Mouse (Mus musculus): Measurements from ENCODE around the gene Rpl13a. TPM values are rescaled to one million over a fixed set of nuclear protein-coding genes. Genes with fewer than 3 reads are reported as not detected.
"Not testable (repeated sequence)": the region's sequence is repeated elsewhere in the genome, so short reads cannot be mapped to it uniquely, and the experiment has no call there.

Rpl13a gene
- polyA plus RNA-seq, 1 experiment from 2014 or later, result 1,305 TPM

GRCm38 (mm10) chr7:45105491-45105890 lies 23.1 kb downstream of the Rpl13a start:
- Histone ChIP-seq H3K4me2 (replicated peaks) (no peak overlapping the region), H3K4me1 (peaks cover 24% of the 10 kb centered on the region), H3K36me3 (no peaks in the 10 kb centered on the region), H3K4me3 (no peak overlapping the region), H3K9me3 (no peaks in the 10 kb centered on the region), H3K9ac (no peak overlapping the region), H3K27me3 (no peaks in the 10 kb centered on the region), H3K27ac (no peak overlapping the region)
- no peak for ATAC-seq (ENCODE audit: low FRiP score, low read depth)
- 69% methylated on average over 8 of the region's 8 CpGs for WGBS

DNA sequence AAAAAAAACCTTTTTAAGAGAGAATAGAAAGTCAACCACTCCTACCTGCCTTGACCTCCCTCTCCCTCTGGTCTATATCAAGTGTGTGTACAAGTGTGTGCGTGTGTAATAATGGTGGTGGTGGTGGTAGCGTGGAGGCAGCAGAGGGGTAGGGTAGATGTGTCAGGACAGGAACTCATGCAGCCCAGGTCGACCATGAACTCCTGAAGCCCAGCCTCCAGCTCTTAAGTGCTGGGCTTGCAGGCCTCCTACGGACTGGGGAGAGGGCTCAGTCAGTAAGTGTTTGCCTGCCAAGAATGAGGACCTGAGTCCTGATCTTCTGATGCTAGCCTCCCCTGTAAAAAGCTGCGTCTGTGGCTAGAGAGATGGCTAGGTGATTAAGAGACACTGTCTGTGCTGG lies 23.6 kb downstream of the Rpl13a start:
- no peaks in the 10 kb centered on the region for H3K36me3 ChIP-seq
- no peaks in the 10 kb centered on the region for H3K27me3 ChIP-seq
- no peak overlapping the region for H3K27ac ChIP-seq
- ATAC-seq (ENCODE audit: low FRiP score, low read depth), result no peak
- 71% methylated on average over 5 of the region's 5 CpGs for WGBS
- H3K9ac ChIP-seq, result no peak overlapping the region
- H3K9me3 ChIP-seq, result no peaks in the 10 kb centered on the region
- H3K4me2 ChIP-seq (replicated peaks), result no peak overlapping the region
- H3K4me3 ChIP-seq, result no peak overlapping the region
- peaks cover 24% of the 10 kb centered on the region for H3K4me1 ChIP-seq

DNA sequence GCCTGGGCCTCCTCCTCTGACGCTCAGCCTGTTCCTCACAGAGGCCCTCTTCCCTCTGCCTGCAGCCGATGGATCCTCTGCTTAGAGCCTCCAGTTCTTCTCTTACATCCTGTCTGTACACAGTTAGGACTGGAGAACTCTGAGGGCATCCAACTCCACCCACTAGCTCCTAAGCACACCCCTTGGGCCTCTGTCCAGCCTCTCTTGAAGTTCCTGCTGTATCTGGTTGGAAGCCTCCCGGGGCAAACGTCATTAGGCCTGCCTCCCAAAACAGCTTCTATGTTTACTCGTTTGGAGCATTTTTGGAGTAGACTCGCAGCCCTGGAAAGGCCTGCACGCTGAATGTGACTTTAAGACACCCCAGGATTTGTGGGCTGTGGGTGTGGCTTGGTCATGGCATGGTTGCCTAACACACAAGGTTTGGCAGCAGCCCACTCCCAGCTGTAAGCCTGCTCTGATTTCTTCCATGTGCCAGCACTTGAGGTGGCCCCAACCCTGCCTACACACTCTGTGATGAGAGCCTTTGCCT lies 24.8 kb downstream of the Rpl13a start, which contains the start of gene Fcgrt:
TSS of gene Fcgrt (minus strand) at position 200 of the 529 bp plus-strand sequence.
- peaks cover 24% of the 10 kb centered on the region for H3K4me1 ChIP-seq

GRCm38 (mm10) chr7:45102940-45103585 lies 25.5 kb downstream of the Rpl13a start:
- peak overlapping the region; percentile 34 for H3K4me3 ChIP-seq
- peaks cover 9% of the 10 kb centered on the region for H3K36me3 ChIP-seq
- 66% methylated on average over 9 of the region's 9 CpGs for WGBS
- ATAC-seq (ENCODE audit: low FRiP score, low read depth), result no peak
- peak overlapping the region; percentile 61 for H3K9ac ChIP-seq
- peaks cover 24% of the 10 kb centered on the region for H3K4me1 ChIP-seq
- peak overlapping the region; percentile 92 for H3K27ac ChIP-seq
- no peaks in the 10 kb centered on the region for H3K27me3 ChIP-seq
- no peaks in the 10 kb centered on the region for H3K9me3 ChIP-seq
- peak overlapping the region; percentile 59 for H3K4me2 ChIP-seq (replicated peaks)

More for the DNA sequence above, 24.8 kb downstream of the Rpl13a start, which contains the start of gene Fcgrt:
- H3K9me3 ChIP-seq, result no peaks in the 10 kb centered on the region
- WGBS, result 33% methylated on average over 7 of the region's 7 CpGs
- H3K4me3 ChIP-seq, result peak within 1 kb of the TSS; percentile 34
- peak within 1 kb of the TSS; percentile 92 for H3K27ac ChIP-seq
- peak within 1 kb of the TSS; percentile 59 for H3K4me2 ChIP-seq (replicated peaks)
- H3K27me3 ChIP-seq, result no peaks in the 10 kb centered on the region
- peaks cover 2% of the 10 kb centered on the region for H3K36me3 ChIP-seq
- ATAC-seq (ENCODE audit: low FRiP score, low read depth), result peak; percentile 90
- H3K9ac ChIP-seq, result peak within 1 kb of the TSS; percentile 61

DNA sequence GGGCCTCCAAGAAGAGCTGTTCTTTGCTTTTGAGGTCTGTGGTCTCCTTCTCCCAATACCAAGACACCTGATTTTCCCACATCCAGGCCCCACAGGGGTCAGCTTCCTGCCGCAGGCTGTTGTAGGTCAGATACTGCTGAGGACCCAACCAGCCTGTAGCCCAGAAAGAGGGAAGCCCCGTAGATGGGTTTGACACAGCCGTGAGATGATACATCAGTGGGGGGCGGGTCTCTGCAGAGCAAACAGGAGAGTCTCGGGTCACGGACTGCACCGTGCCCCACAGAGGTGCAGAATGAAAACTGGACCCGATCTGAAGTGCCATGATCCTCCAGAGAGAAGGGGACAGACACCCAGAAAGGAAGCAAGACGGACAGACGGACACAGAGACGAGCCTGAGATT lies 26.1 kb downstream of the Rpl13a start:
- peaks cover 10% of the 10 kb centered on the region for H3K36me3 ChIP-seq
- whole genome bisulfite sequencing, result 87% methylated on average over 11 of the region's 11 CpGs
- no peaks in the 10 kb centered on the region for H3K9me3 ChIP-seq
- H3K27me3 ChIP-seq, result no peaks in the 10 kb centered on the region
- no peak for ATAC-seq (ENCODE audit: low FRiP score, low read depth)
- peak overlapping the region; percentile 34; the same call in 1 of the 2 replicates for H3K4me3 ChIP-seq
- peak overlapping the region; percentile 59 for H3K4me2 ChIP-seq (replicated peaks)
- no peak overlapping the region for H3K27ac ChIP-seq
- H3K9ac ChIP-seq, result no peak overlapping the region; the same call in 1 of the 2 replicates
- peaks cover 24% of the 10 kb centered on the region for H3K4me1 ChIP-seq

DNA sequence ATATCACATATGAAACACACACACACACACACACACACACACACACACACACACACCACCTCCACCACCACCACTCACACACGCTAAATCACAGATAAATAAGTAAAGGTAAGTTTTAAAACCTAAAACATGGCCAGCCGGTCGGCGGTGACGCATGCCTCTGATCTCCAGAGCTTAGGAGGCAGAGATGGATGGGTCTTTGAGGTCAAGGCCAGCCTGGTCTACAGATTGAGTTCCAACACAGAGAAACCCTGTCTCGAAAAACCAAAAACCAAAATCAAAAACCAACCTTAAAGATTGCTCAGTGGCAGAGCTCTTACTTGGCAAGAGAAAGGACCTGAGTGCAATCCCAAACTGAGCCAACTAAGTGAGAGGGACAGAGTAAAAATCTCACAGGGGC lies 28.5 kb downstream of the Rpl13a start:
- H3K4me1 ChIP-seq, result peaks cover 26% of the 10 kb centered on the region
- ATAC-seq (ENCODE audit: low FRiP score, low read depth), result no peak
- H3K27me3 ChIP-seq, result no peaks in the 10 kb centered on the region
- no peak overlapping the region for H3K4me2 ChIP-seq (replicated peaks)
- H3K9ac ChIP-seq, result no peak overlapping the region
- WGBS, result 89% methylated on average over 6 of the region's 6 CpGs
- no peak overlapping the region for H3K27ac ChIP-seq
- no peak overlapping the region for H3K4me3 ChIP-seq
- peaks cover 15% of the 10 kb centered on the region for H3K36me3 ChIP-seq
- no peaks in the 10 kb centered on the region for H3K9me3 ChIP-seq

DNA sequence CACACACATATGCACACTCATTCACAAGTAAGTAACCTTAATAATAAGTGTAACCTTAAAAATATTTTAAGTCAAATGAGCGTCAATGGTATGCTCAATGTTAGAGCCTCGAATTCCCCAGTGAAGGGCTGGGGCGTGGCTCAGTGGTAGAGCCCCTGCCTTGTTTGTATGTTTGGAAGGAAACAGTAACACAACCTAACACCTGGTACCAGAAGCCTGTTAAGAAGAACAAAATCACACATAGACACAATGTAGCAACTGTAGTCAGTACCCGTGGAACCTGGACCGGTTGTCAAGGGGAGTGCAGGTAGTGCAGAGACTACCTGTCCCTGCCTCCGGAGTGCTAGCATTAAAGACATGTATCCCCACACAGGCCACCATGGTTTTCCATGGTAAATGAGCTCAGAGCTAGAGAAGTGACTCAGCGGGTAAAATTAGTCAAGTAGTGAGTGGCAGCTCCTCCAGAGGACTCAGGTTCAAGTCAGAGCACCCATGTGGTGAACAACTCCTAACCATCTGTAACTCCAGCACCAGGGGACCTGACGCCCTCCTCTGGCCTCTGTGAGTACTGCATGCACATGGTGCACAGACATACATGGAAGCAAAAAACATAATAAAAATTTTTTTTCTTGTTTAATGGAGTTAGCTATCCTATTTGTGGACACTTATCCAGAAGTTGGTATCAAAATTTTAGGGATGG lies 29.9 kb downstream of the Rpl13a start:
- Histone ChIP-seq H3K4me1 (peaks cover 30% of the 10 kb centered on the region), H3K4me3 (no peak overlapping the region), H3K27ac (no peak overlapping the region), H3K4me2 (replicated peaks) (no peak overlapping the region), H3K9ac (no peak overlapping the region), H3K27me3 (no peaks in the 10 kb centered on the region), H3K36me3 (peaks cover 16% of the 10 kb centered on the region), H3K9me3 (no peaks in the 10 kb centered on the region)
- WGBS, result 91% methylated on average over 8 of the region's 8 CpGs
- ATAC-seq (ENCODE audit: low FRiP score, low read depth), result no peak

DNA sequence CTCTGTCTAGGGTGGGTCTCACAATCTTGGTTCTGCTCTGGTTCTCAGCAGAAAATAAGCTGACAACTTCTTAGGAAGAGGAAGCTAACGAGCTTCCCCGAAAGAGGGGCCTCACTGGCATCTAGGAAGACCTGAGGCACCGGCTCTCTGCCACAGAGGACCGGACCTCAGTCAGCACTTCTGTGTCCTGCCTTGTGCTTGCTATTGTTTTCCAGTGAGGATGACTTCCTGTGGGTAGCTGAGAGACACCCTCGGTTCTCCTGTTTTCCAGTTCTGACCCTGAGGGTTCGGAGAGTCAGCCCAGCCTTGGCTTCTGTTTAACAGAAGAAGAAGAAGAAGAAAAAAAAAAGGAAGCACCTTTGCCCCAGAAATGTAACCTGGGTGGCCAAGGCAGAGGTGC lies 31.1 kb downstream of the Rpl13a start:
- Histone ChIP-seq H3K27me3 (no peaks in the 10 kb centered on the region), H3K36me3 (peaks cover 16% of the 10 kb centered on the region), H3K9me3 (no peaks in the 10 kb centered on the region), H3K9ac (no peak overlapping the region), H3K27ac (no peak overlapping the region), H3K4me3 (no peak overlapping the region), H3K4me1 (peaks cover 31% of the 10 kb centered on the region), H3K4me2 (replicated peaks) (no peak overlapping the region)
- 62% methylated on average over 6 of the region's 6 CpGs for WGBS
- no peak for ATAC-seq (ENCODE audit: low FRiP score, low read depth)

GRCm38 (mm10) chr7:45095965-45096364 lies 32.6 kb downstream of the Rpl13a start:
- not testable (repeated sequence) for H3K27ac ChIP-seq; H3K4me2 ChIP-seq (replicated peaks); ATAC-seq (ENCODE audit: low FRiP score, low read depth); H3K9ac ChIP-seq; H3K4me3 ChIP-seq; H3K27me3 ChIP-seq; H3K9me3 ChIP-seq
- 96% methylated on average over 14 of the region's 14 CpGs for WGBS
- Histone ChIP-seq H3K4me1 (peaks cover 27% of the 10 kb centered on the region), H3K36me3 (peaks cover 16% of the 10 kb centered on the region)

DNA sequence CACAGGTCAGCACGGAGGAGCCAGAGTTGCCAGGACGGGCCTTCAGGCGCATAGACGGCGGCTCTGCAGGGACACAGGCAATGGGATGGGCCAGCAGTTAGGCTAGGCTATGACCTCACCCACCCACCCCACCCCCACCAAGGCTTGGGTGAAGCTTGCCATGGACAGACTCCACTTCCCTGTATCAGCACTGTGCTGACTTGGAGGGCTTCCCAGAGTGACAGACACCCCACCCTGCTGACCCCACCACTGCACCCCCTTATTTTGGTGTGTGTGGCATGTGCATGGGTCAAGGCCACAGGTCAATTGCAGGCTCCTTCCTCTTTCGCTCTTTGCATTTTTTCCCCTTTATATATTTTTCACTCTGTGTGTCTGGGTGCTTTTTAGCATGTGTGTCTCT lies 33.2 kb downstream of the Rpl13a start:
- H3K27me3 ChIP-seq, result no peaks in the 10 kb centered on the region
- 82% methylated on average over 6 of the region's 6 CpGs for WGBS

DNA sequence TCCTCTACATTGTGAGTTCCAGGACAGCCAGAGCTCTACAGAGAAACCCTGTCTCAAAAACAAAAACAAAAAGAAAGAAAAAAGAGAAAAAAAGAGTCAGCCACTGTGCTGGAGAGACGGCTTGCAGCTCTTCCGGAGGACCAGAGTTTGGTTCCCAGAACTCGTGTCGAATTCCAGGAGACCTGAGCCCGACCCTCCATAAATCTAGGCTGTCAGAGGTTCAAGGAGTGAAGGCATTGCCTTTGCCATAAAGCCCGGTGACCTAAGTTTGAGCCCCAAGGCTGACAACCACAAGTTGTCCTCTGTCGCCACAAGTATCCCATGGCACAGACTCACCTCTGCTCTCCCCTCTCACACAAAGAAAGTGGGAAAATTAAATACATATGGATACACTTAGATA lies 34.4 kb downstream of the Rpl13a start:
- Histone ChIP-seq H3K4me2 (replicated peaks) (peak overlapping the region; percentile 74), H3K27ac (peak overlapping the region; percentile 96), H3K4me3 (no peak overlapping the region), H3K9ac (peak overlapping the region; percentile 50; the same call in 1 of the 2 replicates), H3K4me1 (peaks cover 40% of the 10 kb centered on the region), H3K27me3 (no peaks in the 10 kb centered on the region), H3K36me3 (peaks cover 26% of the 10 kb centered on the region), H3K9me3 (no peaks in the 10 kb centered on the region)
- ATAC-seq (ENCODE audit: low FRiP score, low read depth), result no peak
- WGBS, result 5% methylated on average over 7 of the region's 7 CpGs

More for the DNA sequence above, 33.2 kb downstream of the Rpl13a start:
- no peak overlapping the region for H3K27ac ChIP-seq
- H3K4me3 ChIP-seq, result no peak overlapping the region
- H3K36me3 ChIP-seq, result peaks cover 17% of the 10 kb centered on the region
- ATAC-seq (ENCODE audit: low FRiP score, low read depth), result no peak
- H3K4me2 ChIP-seq (replicated peaks), result no peak overlapping the region
- no peaks in the 10 kb centered on the region for H3K9me3 ChIP-seq
- peaks cover 33% of the 10 kb centered on the region for H3K4me1 ChIP-seq
- H3K9ac ChIP-seq, result no peak overlapping the region

DNA sequence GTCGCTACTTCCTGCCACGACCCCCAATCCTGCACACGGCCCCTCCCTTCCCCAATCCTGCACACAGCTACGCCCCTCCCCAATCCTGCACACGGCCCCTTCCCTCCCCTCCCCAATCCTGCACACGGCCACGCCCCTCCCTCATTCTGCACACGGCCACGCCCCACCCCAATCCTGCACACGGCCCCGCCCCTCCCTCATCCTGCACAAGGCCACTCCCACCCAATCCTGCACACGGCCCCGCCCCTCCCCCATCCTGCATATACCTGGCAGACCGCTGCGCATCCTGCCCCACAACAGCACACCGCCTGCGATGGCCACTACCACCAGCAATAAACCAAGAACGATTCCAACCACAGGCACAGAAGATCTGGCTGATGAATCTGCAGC lies 35.0 kb downstream of the Rpl13a start:
- peaks cover 27% of the 10 kb centered on the region for H3K36me3 ChIP-seq
- H3K4me1 ChIP-seq, result peaks cover 40% of the 10 kb centered on the region
- H3K9me3 ChIP-seq, result no peaks in the 10 kb centered on the region
- H3K9ac ChIP-seq, result no peak overlapping the region
- no peak overlapping the region for H3K4me3 ChIP-seq
- WGBS, result 25% methylated on average over 18 of the region's 18 CpGs
- peak overlapping the region; percentile 96 for H3K27ac ChIP-seq
- H3K4me2 ChIP-seq (replicated peaks), result peak overlapping the region; percentile 74
- H3K27me3 ChIP-seq, result no peaks in the 10 kb centered on the region
- ATAC-seq (ENCODE audit: low FRiP score, low read depth), result no peak
